Mouse (Mus musculus): ENCODE measurements at regions not wholly inside any gene's neighbourhood (a gene's known extent, or its start where the extent isn't known, plus 50 kb on each side); places are given as distances from the start of the nearest gene placed in this dataset.

GRCm38 (mm10) chr6:105389192-105389591, 288.3 kb upstream of the Cntn4 start:
- no peak for DNase-seq (ENCODE audit: inconsistent ontology term)

- no peak for DNase-seq (ENCODE audit: inconsistent ontology term)
Observed at GRCm38 (mm10) chr6:105398315-105398714, 279.1 kb upstream of the Cntn4 start.

- DNase-seq (ENCODE audit: inconsistent ontology term): peak; percentile 85
Observed at GRCm38 (mm10) chr6:105417551-105417950, 259.9 kb upstream of the Cntn4 start.

GRCm38 (mm10) chr6:105447208-105447607, 230.3 kb upstream of the Cntn4 start:
- no peak for DNase-seq (ENCODE audit: inconsistent ontology term)

- no peak for DNase-seq (ENCODE audit: inconsistent ontology term)
Observed at GRCm38 (mm10) chr6:105483388-105483787, 194.1 kb upstream of the Cntn4 start.

GRCm38 (mm10) chr6:105493308-105493707, 184.2 kb upstream of the Cntn4 start:
- no peak for DNase-seq (ENCODE audit: inconsistent ontology term)

All from Muller cell, postnatal 12 days (primary cell).